In the genomic region with DNA sequence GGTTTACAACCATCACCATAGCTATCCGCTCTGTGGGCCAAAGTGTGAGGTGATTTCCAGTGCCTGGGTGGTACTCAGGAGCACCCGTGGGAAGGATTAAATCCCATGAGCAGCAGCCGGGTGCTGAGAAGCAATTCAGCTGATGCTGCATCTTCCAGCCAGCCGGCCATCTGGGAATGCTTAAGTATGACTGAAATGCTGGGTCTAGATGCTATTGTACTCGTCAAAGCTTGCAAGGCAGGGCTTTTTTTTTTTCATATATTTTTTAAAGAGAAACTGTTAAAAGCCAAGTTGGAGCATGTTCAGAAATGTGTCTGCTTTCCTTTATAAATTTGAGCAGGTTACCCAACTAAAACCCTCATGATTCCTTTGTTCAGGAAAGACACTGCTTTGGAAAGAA, we compare ENCODE assay signal across 16 mouse cellular contexts.
A peak's percentile ranks its signal among the peaks of the same experiment; 100 is the strongest.
DNase-seq lines count a peak whose midpoint lies in the region; ATAC-seq and TF ChIP-seq lines count a peak whose summit lies in the region.
"Had no signal": no experiment of that assay in that cellular context is flagged by ENCODE, and none has a peak within 500 bp of the region (broad histone marks: within the 10 kb centered on the region; RNA-seq: fewer than 3 reads in every experiment).

No protein-coding gene starts in this region.

- no peak for TF ChIP-seq CTCF in lung, embryonic 14.5 days (IDR thresholded peaks at IDR 0.05; ENCODE audit: low read depth)

- ATAC-seq in forebrain, embryonic 14.5 days: no peak
- ATAC-seq in forebrain, embryonic 16.5 days: no peak
- ATAC-seq in lung, embryonic 14.5 days (ENCODE audit: insufficient read depth): no peak
- no peak for ATAC-seq in embryonic facial prominence, embryonic 11.5 days (replicated peaks; ENCODE audit: insufficient number of reproducible peaks, low FRiP score, low TSS enrichment, low read depth)
- ATAC-seq: liver, postnatal 0 days; midbrain, embryonic 13.5 days had no signal

- H3K27me3 ChIP-seq in forebrain, embryonic 14.5 days (replicated peaks; ENCODE audit: control insufficient read depth, insufficient read depth, low read length): no peaks in the 10 kb centered on the region
- no peaks in the 10 kb centered on the region for H3K27me3 ChIP-seq in forebrain, embryonic 16.5 days (replicated peaks; ENCODE audit: control insufficient read depth, insufficient read depth, low read length)
- no peaks in the 10 kb centered on the region for H3K27me3 ChIP-seq in lung, embryonic 14.5 days (ENCODE audit: insufficient read depth, low read length)
- no peaks in the 10 kb centered on the region for H3K27me3 ChIP-seq in embryonic facial prominence, embryonic 11.5 days (ENCODE audit: control insufficient read depth, insufficient read depth, low read length)
- H3K27me3 ChIP-seq: heart, embryonic 15.5 days; hindbrain, embryonic 15.5 days; midbrain, embryonic 13.5 days; neural tube, embryonic 13.5 days had no signal

- 79% methylated on average over 5 of the region's 5 CpGs for WGBS in forebrain, embryonic 14.5 days
- WGBS in forebrain, embryonic 16.5 days: 71% methylated on average over 5 of the region's 5 CpGs
- 58% methylated on average over 5 of the region's 5 CpGs for WGBS in lung, embryonic 14.5 days
- WGBS in embryonic facial prominence, embryonic 11.5 days: 48% methylated on average over 5 of the region's 5 CpGs

- H3K9ac ChIP-seq in forebrain, embryonic 14.5 days (ENCODE audit: low read length): no peak overlapping the region
- H3K9ac ChIP-seq in forebrain, embryonic 16.5 days (replicated peaks; ENCODE audit: low read depth, low read length): no peak overlapping the region
- H3K9ac ChIP-seq in lung, embryonic 14.5 days: no peak overlapping the region
- H3K9ac ChIP-seq in embryonic facial prominence, embryonic 11.5 days (replicated peaks; ENCODE audit: low read length): no peak overlapping the region
- H3K9ac ChIP-seq: heart, embryonic 15.5 days; hindbrain, embryonic 15.5 days; liver, postnatal 0 days; midbrain, embryonic 13.5 days; neural tube, embryonic 13.5 days had no signal

- DNase-seq in forebrain, embryonic 14.5 days (ENCODE audit: low spot score): peak; percentile 20
- DNase-seq in lung, embryonic 14.5 days: peak; percentile 11
- DNase-seq in lung, adult 18-20 months: no peak
- peak; percentile 63 for DNase-seq in embryonic facial prominence, embryonic 11.5 days (ENCODE audit: low spot score)
- DNase-seq in mesoderm, embryonic 11.5 days (ENCODE audit: low read depth, low spot score): peak; percentile 35
- no peak for DNase-seq in ovary, postnatal 10 days (ENCODE audit: low spot score)
- DNase-seq in thymus, postnatal 14 days: no peak
- DNase-seq: cerebellum, adult 9-10 months; gastrocnemius, postnatal 25 days; liver, postnatal 0 days; spleen, adult 18-20 months had no signal

- H3K27ac ChIP-seq in forebrain, embryonic 14.5 days (ENCODE audit: low read depth, low read length): no peak overlapping the region
- H3K27ac ChIP-seq in forebrain, embryonic 16.5 days (ENCODE audit: low read length): no peak overlapping the region
- no peak overlapping the region for H3K27ac ChIP-seq in lung, embryonic 14.5 days (ENCODE audit: low read depth)
- no peak overlapping the region for H3K27ac ChIP-seq in embryonic facial prominence, embryonic 11.5 days (replicated peaks; ENCODE audit: low read depth, low read length)
- H3K27ac ChIP-seq: heart, embryonic 15.5 days; hindbrain, embryonic 15.5 days; midbrain, embryonic 13.5 days; neural tube, embryonic 13.5 days had no signal

- H3K4me3 ChIP-seq in forebrain, embryonic 14.5 days (ENCODE audit: low read depth, low read length): no peak overlapping the region
- no peak overlapping the region for H3K4me3 ChIP-seq in forebrain, embryonic 16.5 days (replicated peaks; ENCODE audit: low read length)
- H3K4me3 ChIP-seq in lung, embryonic 14.5 days (ENCODE audit: low read depth, low read length): no peak overlapping the region
- no peak overlapping the region for H3K4me3 ChIP-seq in embryonic facial prominence, embryonic 11.5 days (ENCODE audit: low read depth, low read length)
- H3K4me3 ChIP-seq: heart, embryonic 15.5 days; hindbrain, embryonic 15.5 days; midbrain, embryonic 13.5 days; neural tube, embryonic 13.5 days had no signal

- peaks cover 20% of the 10 kb centered on the region for H3K36me3 ChIP-seq in forebrain, embryonic 14.5 days (ENCODE audit: control insufficient read depth, insufficient read depth, low read length)
- H3K36me3 ChIP-seq in forebrain, embryonic 16.5 days (ENCODE audit: control insufficient read depth, insufficient read depth): peaks cover 15% of the 10 kb centered on the region
- peaks cover 27% of the 10 kb centered on the region for H3K36me3 ChIP-seq in lung, embryonic 14.5 days (ENCODE audit: insufficient read depth)
- peaks cover 3% of the 10 kb centered on the region for H3K36me3 ChIP-seq in embryonic facial prominence, embryonic 11.5 days (replicated peaks; ENCODE audit: control insufficient read depth, insufficient read depth, low read depth, low read length)

- H3K4me2 ChIP-seq in forebrain, embryonic 14.5 days (ENCODE audit: low read length): no peak overlapping the region
- H3K4me2 ChIP-seq in forebrain, embryonic 16.5 days (ENCODE audit: low read length): no peak overlapping the region
- H3K4me2 ChIP-seq in lung, embryonic 14.5 days: no peak overlapping the region
- H3K4me2 ChIP-seq in embryonic facial prominence, embryonic 11.5 days (ENCODE audit: low read depth, low read length): no peak overlapping the region
- H3K4me2 ChIP-seq: heart, embryonic 15.5 days; hindbrain, embryonic 15.5 days; midbrain, embryonic 13.5 days; neural tube, embryonic 13.5 days had no signal

- no peaks in the 10 kb centered on the region for H3K4me1 ChIP-seq in forebrain, embryonic 14.5 days (ENCODE audit: control insufficient read depth, insufficient read depth, low read length)
- H3K4me1 ChIP-seq in forebrain, embryonic 16.5 days (replicated peaks; ENCODE audit: control insufficient read depth, insufficient read depth, low read length): 0 out of 2 replicates have a peak, but pooled peaks cover 2% of the 10 kb centered on the region
- H3K4me1 ChIP-seq in lung, embryonic 14.5 days (ENCODE audit: insufficient read depth): no peaks in the 10 kb centered on the region
- no peaks in the 10 kb centered on the region for H3K4me1 ChIP-seq in embryonic facial prominence, embryonic 11.5 days (ENCODE audit: control insufficient read depth, insufficient read depth, low read length)
- H3K4me1 ChIP-seq: heart, embryonic 15.5 days; hindbrain, embryonic 15.5 days; midbrain, embryonic 13.5 days; neural tube, embryonic 13.5 days had no signal

- peaks cover 6% of the 10 kb centered on the region; the same call in 1 of the 2 replicates for H3K9me3 ChIP-seq in forebrain, embryonic 14.5 days (replicated peaks; ENCODE audit: control insufficient read depth, low read length)
- peaks cover 4% of the 10 kb centered on the region for H3K9me3 ChIP-seq in forebrain, embryonic 16.5 days (ENCODE audit: control insufficient read depth, low read length)
- H3K9me3 ChIP-seq in lung, embryonic 14.5 days (ENCODE audit: low read depth, low read length): peaks cover 7% of the 10 kb centered on the region; the same call in 1 of the 2 replicates
- no peaks in the 10 kb centered on the region for H3K9me3 ChIP-seq in embryonic facial prominence, embryonic 11.5 days (replicated peaks; ENCODE audit: control insufficient read depth, low read length)
- H3K9me3 ChIP-seq: heart, embryonic 15.5 days; hindbrain, embryonic 15.5 days had no signal

Comparison
In these comparisons a context has a peak if more than half of its experiments do, and no peak if none do; other contexts are left out.
1. DNase-seq: peak in forebrain, embryonic 14.5 days (single experiment), lung, embryonic 14.5 days (single experiment), embryonic facial prominence, embryonic 11.5 days (single experiment) and mesoderm, embryonic 11.5 days (single experiment); none in lung, adult 18-20 months (0 of 2), ovary, postnatal 10 days (single experiment) and thymus, postnatal 14 days (single experiment).